Mouse (Mus musculus): Measurements from ENCODE around the gene Rad18.

- TF ChIP-seq CTCF (conservative IDR thresholded peaks at IDR 0.05; ENCODE audit: low read length) = no peak
- no peak for TF ChIP-seq POU5F1 (IDR thresholded peaks at IDR 0.05; ENCODE audit: borderline replicate concordance, low read length)
- TF ChIP-seq NANOG (IDR thresholded peaks at IDR 0.05; ENCODE audit: borderline replicate concordance, low read length) = no peak
Measured at GRCm38 (mm10) chr6:112742297-112742696, 45.8 kb upstream of the Rad18 start.

Measured in E14TG2a.4 (cell line).